Mouse (Mus musculus) liver, adult 2 months (tissue): ENCODE data around the gene Katnal1.

ENCODE experiments used
- CTCF ChIP-seq: fragments of 200-500 bp; IDR thresholded peaks from 2 replicates; pipeline ENCODE4 v1.5.1; 2011; ENCODE audit warnings: low read depth, low read length, control low read depth
- POLR2A ChIP-seq: fragments of 200-500 bp; IDR thresholded peaks from 2 replicates; pipeline ENCODE4 v1.6.1; 2011; ENCODE audit warnings: low read length, control low read depth; ENCODE audit not compliant: insufficient read depth; ENCODE audit errors: extremely low read depth

DNA sequence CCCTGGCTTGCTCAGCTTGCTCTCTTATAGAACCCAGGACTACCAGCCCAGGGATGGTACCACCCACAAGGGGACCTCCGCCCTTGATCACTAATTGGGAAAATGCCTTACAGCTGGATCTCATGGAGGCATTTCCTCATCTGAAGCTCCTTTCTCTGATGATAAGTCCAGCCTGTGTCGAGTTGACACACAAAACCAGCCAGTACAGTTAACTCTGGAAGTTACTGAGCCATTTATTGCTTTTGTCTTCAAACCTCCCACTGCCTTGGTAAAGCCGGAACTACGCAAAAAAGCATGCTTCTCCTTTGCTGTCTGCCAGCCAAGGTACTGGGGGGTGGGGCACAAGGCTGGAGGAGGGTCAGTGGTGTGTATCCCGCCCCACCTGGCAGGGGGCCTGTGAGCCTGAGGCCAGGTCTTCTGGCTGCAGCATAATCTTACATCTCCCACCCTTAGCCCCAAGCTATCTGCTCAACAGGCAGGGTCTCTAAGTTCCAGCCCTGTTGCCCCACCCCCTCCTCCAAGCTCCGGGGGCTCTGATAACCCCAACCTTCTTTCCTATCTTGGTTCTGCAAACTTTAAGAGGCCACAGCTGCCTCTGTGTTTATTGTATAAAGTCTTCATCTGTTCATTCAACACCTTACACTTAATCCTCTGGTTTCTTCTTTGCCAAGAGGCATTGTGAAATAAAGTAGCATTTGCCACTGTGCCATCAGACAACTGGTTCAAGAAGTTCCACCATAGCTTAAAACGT is 6.1 kb upstream of the Katnal1 start:
- no peak for TF ChIP-seq POLR2A
- TF ChIP-seq CTCF = no peak
